Mouse (Mus musculus) heart, adult 11 months (tissue): ENCODE measurements around the gene Krr1.
"Not testable (repeated sequence)": the region's sequence is repeated elsewhere in the genome, so short reads cannot be mapped to it uniquely, and the experiment has no call there.

Source experiments
- DNase-seq: peaks from one replicate; pipeline ENCODE4 v3.0.0; 2022

Gene Krr1

DNA sequence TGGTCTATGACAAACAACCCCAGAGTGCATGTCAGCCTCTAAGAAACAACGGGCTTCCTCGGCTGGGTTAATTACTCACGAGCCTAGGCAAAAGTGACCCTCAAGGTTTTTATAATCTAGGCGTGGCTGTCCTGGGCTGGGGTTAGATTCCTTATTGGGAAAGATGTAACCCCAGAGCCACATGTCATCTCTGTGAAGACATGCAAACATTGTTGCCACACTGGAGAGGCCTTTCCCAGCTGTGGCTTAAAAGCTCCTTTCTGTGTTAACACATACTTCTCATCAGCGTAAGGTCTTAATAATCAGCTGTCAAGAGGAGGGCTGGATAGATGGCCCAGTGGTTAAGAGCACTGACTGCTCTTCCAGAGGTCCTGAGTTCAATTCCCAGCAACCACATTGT, 10.6 kb downstream of the Krr1 start:
- DNase-seq, result no peak

DNA sequence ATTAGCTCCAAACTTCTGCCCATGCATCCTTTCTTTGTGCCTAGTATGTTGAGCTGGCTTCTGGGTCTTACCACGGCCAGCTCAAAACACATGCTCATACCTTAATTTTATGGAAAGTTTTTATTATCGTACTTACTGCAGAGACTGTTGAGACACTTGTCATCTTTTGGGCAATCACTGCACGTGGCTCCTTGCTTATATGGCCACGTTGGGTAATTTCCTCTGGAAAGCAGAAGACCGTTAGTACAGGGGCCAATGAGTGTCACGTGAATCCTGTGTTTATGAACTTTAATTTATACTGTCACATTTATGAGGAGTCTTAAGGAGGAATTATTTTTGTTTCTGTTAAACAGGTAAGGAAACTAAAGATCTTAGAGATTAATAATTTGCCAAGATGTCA, 14.0 kb downstream of the Krr1 start:
- no peak for DNase-seq

DNA sequence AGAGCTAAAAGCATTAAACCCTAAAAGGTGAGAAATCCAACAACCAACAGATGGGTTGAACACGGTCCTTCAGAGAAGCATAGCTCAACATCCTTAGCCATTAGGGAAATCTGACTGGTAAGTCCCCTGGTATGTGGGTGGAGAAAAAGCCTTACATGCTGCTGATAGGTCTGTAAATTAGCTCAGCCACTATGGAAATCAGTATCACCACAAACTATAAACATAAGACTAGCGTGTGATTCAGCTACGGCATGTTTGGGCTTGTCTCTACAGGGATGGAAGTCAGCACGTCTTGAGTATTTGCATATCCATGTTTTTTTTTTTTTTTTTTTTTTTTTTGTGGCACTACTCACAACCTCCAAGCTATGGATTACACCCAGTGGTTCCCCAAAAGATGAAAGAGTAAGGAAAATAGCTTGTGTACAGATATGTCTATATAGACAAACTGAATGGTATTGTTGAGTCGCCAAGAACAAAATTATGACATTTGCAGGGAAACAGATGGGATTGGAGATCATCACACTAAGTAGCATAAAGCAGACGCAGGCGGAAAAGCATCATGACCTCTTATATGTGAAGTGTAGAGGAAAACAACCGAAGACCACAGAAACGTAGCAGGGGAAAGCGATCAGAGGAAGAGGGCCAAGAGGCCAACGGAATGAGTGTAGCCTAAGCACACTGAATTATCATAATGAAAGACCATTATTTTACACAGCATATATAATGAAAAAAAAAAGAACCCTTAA, 23.5 kb downstream of the Krr1 start:
- peak; percentile 54 for DNase-seq

DNA sequence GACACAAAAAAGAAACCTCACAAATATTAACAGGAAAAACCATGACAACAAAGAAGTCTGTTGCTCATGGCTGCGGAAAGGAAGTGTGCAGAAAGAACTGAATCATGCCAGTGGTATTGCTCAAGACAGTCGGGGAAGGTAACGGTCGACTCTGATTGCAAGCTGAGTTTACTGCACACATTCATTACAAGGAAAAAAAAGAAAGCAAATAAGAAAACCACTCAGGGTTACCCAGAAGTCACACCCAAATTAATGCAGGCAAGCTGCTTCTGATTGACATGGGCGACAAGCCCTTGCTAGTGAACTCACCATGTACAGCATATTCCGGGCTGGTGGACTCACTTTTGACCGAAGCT, 24.1 kb downstream of the Krr1 start:
- DNase-seq, result no peak

DNA sequence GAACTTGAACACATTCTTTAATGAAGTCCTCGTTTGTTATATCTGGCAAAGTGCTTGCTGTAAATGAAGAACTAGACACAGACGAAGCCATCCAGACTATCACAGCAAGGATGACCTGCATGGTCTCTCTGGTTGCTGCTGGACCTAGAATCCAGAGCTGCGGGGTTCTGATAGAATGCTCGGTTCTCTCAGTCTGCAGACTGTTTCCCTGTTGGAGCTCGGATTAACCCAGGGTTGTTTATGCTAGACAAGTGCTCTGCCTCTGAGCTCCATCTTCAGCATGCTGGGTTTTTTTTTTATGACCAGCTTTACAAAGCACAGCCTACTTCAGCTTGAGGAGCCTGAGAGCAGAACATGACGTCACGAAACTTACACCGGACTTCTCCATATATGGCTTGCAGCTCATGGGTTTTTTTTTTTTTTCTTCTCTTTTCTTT, 24.5 kb downstream of the Krr1 start:
- DNase-seq, result peak; percentile 85

DNA sequence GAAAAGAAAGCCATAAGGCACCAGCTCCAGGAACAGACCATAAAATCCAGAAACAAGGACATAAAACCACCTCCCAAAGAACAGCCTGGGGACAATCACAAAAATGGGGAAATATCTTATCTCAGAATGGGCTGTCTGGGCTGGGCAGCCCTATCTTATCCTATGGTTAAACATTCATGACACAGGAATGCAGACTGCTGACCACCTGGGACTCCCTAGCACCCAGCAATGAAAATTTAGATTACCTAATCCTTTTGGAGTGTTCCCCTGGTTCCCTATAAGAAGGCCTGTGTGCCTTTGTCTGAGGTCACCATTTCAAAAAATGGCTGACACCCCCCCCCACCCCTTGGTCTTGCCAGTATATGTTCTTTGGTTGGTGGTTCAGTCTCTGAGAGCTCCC, 25.2 kb downstream of the Krr1 start:
- DNase-seq, result no peak

DNA sequence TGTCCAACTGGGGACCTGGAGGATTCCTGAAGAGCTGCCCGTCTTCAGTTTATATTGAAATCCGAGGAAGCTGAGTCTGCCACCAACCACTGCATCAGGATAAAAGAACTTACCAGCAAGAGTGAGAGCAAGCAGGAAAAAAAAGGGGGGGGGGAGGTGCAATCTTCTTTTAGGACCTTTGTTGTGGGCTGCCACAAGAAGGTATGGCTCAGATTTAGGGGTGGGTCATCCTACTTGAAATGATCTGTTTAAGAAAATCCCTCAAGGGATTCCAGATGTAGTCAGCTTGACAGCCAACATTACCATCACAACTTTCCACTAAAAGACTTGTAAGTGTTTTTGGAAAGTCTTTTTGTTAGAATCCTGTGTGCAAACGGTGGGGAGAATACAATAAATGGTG, 27.3 kb downstream of the Krr1 start:
- DNase-seq, result no peak

DNA sequence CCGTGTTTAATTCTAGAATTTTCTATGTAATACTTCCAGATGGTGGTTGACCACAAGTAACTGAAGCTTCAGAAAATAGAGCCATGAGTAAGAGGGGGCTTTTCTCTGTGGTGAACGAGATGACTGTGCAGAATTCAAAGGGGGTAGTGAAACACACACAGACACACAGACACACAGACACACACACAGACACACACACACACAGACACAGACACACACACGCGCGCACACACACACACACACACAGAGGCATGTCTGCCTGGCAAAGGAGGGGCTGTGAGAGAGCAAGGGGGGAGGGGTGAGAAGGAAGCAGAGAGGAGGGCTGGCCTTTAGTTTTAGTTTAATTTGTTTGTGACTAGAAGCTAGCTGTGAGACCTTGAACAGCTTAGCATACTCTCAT, 28.1 kb downstream of the Krr1 start:
- DNase-seq, result no peak

DNA sequence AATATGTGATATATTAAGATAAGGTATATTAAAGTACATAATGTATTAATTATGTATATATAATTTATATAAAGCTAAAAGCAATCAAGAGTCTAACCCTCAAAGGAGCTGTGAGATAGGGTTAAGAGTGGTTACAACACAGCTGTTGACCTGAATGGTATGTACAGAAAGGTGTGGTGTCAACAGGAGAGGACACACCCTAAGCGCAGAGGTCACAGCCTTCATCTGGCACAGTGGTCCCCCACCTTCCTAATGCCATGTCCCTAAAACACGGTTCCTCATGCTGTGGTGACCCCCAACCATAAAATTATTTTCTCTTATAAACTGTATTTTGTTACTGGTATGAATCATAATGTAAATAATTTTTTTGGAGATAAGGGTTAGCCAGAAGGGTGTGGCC, 28.9 kb downstream of the Krr1 start:
- DNase-seq, result no peak

DNA sequence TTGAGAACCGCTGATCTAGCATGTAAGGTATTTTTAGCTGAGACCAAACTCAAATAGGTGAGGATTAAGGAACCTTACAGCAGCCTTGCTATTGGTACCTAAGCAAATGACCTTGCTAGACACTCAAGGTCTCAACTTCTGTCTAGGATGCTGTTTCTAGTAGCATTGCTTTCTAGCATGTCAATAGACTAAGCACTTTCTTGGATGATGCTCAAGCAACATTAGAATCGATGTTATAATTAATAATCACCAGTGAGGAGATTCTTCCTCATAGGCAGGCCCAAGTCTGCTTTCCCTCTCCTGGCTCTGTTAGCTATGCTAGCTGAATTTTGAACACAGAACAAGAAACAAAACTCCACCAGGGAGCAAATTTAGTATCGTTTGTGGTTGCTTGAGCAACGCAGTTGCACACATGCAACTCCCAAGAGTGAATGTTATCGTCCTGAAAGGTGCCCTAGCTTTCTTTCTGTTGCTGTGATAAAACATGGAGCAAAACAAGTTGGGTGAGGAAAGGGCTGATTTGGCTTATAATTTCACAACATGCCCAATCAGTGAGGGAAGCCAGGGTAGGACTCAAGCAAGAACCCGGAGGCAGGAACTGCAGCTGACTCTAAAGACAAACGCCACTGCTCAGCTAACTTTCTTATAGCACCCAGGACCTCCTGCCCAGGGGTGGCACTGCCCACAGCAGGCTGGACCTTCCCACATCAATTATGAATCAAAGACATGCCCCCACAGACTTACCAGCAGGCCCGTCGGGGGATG, 29.5 kb downstream of the Krr1 start:
- DNase-seq, result no peak

DNA sequence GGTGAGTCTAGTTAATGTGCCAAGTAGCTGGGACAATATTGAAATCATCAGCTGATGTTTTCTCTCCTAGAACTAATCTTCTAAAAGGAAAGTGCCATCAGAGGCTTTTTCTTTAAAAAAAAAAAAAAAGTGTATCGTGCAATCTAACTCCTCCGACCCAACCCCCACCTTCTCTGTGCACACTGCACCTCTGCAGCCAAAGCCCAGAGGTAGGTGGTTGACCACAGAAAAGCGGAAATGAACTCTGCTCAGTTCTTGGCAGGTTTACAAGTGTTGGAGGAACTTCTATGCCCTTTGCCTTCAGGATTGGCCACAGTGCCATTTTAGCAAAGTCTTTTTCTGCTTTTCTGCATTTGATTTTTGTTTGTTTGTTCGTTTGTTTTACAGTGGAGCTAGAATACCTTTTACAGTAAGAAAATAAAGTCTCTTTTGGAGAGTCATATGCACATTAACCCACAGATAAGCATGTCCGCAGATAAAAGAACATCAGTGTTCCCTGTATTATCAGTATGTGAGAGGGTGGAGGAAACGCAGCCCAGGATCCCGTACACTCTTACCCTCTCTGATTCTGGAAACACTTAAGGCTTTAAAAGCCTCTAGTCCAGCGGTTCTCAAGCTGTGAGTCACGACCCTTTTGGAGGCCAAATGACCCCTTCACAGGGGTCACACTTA, 30.2 kb downstream of the Krr1 start, which contains the start of gene Glipr1:
TSS of gene Glipr1 (minus strand) at position 88 of the 672 bp plus-strand sequence.
- no peak for DNase-seq

DNA sequence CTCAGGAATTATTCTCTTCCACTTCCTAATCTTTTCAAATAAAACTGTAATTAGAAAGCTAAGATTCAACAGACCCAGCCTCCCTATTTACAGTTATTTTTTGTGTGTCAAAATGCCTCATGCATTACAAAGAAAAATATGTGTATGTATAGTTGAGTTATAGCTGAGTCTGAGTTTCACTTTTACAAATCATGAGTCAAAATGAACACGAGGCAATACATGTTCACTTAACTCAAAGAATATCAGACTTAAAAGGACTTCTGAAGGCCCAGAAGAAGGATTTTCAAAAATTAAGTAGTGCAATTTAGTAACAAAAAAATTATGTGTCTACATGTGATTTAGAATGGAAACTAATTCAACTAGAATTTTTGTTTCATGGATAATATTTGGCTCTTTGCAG, 37.0 kb downstream of the Krr1 start:
- DNase-seq, result not testable (repeated sequence)

DNA sequence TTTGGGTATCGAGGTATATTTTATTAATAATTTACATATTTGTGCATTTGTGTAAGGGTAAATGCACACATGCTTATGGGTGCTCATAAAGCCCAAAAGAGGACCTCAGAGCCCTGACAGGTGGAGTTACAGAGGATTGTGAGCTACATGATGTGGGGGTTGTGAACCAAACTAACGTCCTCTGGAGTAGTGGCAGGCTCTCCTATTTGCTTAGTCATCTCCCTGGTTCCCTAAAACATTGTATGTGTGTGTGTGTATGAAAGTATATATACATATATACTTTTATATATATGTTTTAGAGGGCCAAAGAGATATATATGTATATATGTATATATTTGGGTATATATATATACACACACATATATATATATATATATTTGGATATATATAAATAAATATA, 51.1 kb downstream of the Krr1 start:
- no peak for DNase-seq

DNA sequence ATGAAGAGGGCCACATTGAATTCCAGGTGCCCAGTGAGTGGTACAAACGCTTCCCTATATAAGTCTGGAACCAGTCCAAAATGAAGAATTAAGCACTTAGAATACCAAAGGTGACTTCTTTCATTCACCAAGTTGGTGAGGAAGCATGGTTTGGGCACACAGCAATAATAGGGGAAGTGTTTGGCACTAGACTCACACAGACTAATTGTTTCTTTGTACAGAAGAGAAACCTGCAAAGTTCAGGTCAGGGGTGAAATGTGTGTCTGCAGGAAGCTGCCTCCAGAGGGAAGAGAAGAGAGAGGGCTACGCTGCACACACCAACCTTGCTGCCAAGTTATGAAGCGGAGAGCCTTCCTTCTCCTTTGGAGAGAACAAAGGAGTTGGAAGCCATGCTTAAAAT, 56.2 kb downstream of the Krr1 start:
- DNase-seq, result not testable (repeated sequence)
